Mouse (Mus musculus): ENCODE data around the gene Wdr89. TPM values are rescaled to one million over a fixed set of nuclear protein-coding genes. Genes with fewer than 3 reads are reported as not detected.
A peak's percentile ranks its signal among the peaks of the same experiment; 100 is the strongest.

Gene Wdr89
- polyA plus RNA-seq, 1 experiment from 2014 or later = 11.9 TPM

- H3K9ac ChIP-seq (replicated peaks; ENCODE audit: low read length) = no peak overlapping the region
- peaks cover 10% of the 10 kb centered on the region for H3K4me1 ChIP-seq (ENCODE audit: insufficient read depth, low read length)
- 91% methylated on average over 4 of the region's 4 CpGs for WGBS
- no peak overlapping the region for H3K27ac ChIP-seq (ENCODE audit: low read length)
- no peak overlapping the region for H3K4me2 ChIP-seq (replicated peaks; ENCODE audit: low read depth, low read length)
- H3K4me3 ChIP-seq (ENCODE audit: low read length) = no peak overlapping the region
- H3K9me3 ChIP-seq (ENCODE audit: low read length) = no peaks in the 10 kb centered on the region
- no peaks in the 10 kb centered on the region for H3K27me3 ChIP-seq (ENCODE audit: insufficient read depth, low read length)
- ATAC-seq (ENCODE audit: low FRiP score, low TSS enrichment) = no peak
- H3K36me3 ChIP-seq (ENCODE audit: insufficient read depth, low read length) = no peaks in the 10 kb centered on the region
Measured at GRCm38 (mm10) chr12:75672630-75673029, 3.3 kb upstream of the Wdr89 start.

DNA sequence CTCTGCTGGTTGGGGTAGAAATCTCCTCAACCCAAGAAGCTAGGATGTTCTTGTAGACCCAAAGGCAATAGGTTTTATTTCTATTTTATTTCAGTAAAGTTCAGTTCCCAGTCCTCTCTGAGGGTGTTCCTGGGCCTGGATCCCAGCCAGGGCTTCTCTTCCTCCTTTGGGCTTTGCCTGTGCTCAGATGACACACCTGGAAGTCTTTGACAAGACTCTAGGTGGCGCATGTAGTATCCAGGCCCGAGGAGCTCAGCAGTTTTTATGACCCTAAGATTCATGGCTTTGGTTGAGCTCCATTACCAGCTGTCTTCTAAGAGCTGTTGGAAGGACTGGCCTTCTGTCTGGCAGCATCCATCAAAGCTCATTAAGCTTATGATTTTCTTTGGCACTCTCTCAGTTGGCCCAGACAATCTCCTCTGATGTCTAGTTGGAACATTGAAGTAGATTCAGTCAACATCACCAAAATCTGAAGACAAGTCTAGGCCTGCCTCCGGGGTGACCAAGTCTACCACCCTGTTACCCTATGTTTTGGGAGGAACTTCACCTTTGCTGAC, 2.5 kb upstream of the Wdr89 start:
- Histone ChIP-seq H3K4me1 (ENCODE audit: insufficient read depth, low read length) (peaks cover 10% of the 10 kb centered on the region), H3K4me2 (replicated peaks; ENCODE audit: low read depth, low read length) (no peak overlapping the region), H3K27ac (ENCODE audit: low read length) (no peak overlapping the region), H3K9me3 (ENCODE audit: low read length) (no peaks in the 10 kb centered on the region), H3K4me3 (ENCODE audit: low read length) (no peak overlapping the region), H3K9ac (replicated peaks; ENCODE audit: low read length) (no peak overlapping the region), H3K27me3 (ENCODE audit: insufficient read depth, low read length) (no peaks in the 10 kb centered on the region), H3K36me3 (ENCODE audit: insufficient read depth, low read length) (no peaks in the 10 kb centered on the region)
- WGBS = 60% methylated on average over 3 of the region's 3 CpGs
- no peak for ATAC-seq (ENCODE audit: low FRiP score, low TSS enrichment)

GRCm38 (mm10) chr12:75670611-75671010, 1.3 kb upstream of the Wdr89 start:
- Histone ChIP-seq H3K9ac (replicated peaks; ENCODE audit: low read length) (peak overlapping the region; percentile 82; the same call in 1 of the 2 replicates), H3K27ac (ENCODE audit: low read length) (no peak overlapping the region), H3K4me2 (replicated peaks; ENCODE audit: low read depth, low read length) (peak overlapping the region; percentile 89), H3K27me3 (ENCODE audit: insufficient read depth, low read length) (no peaks in the 10 kb centered on the region), H3K9me3 (ENCODE audit: low read length) (no peaks in the 10 kb centered on the region), H3K4me3 (ENCODE audit: low read length) (peak overlapping the region; percentile 61), H3K4me1 (ENCODE audit: insufficient read depth, low read length) (peaks cover 10% of the 10 kb centered on the region), H3K36me3 (ENCODE audit: insufficient read depth, low read length) (no peaks in the 10 kb centered on the region)
- no peak for ATAC-seq (ENCODE audit: low FRiP score, low TSS enrichment)
- 88% methylated on average over 6 of the region's 6 CpGs for WGBS

- Histone ChIP-seq H3K27me3 (ENCODE audit: insufficient read depth, low read length) (no peaks in the 10 kb centered on the region), H3K4me3 (ENCODE audit: low read length) (peak overlapping the region; percentile 61), H3K9ac (replicated peaks; ENCODE audit: low read length) (peak overlapping the region; percentile 75), H3K36me3 (ENCODE audit: insufficient read depth, low read length) (no peaks in the 10 kb centered on the region), H3K4me2 (replicated peaks; ENCODE audit: low read depth, low read length) (peak overlapping the region; percentile 91), H3K4me1 (ENCODE audit: insufficient read depth, low read length) (peaks cover 10% of the 10 kb centered on the region), H3K27ac (ENCODE audit: low read length) (peak overlapping the region; percentile 73), H3K9me3 (ENCODE audit: low read length) (no peaks in the 10 kb centered on the region)
- 0% methylated on average over 9 of the region's 9 CpGs for WGBS
- no peak for ATAC-seq (ENCODE audit: low FRiP score, low TSS enrichment)
Measured at GRCm38 (mm10) chr12:75668916-75669257, 450 bp downstream of the Wdr89 start.

DNA sequence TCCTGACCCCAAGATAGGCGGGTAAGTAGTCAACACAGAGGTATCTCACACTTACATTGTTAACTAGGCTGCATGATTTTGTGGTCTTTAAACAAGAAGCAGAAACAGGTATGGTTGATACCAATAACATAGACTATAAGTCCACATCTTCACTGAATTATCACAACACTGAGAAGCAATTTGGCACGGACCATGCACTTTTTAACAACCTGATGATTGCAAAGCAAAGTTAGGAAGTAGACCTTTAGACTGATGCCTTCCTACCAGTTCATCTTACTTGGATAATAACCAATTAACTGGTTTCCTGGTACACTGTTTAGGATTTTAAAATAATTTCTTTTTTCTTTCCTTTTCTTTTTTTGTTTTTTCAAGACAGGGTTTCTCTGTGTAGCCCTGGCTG, 1.1 kb downstream of the Wdr89 start:
- Histone ChIP-seq H3K4me1 (ENCODE audit: insufficient read depth, low read length) (peaks cover 10% of the 10 kb centered on the region), H3K36me3 (ENCODE audit: insufficient read depth, low read length) (no peaks in the 10 kb centered on the region), H3K9ac (replicated peaks; ENCODE audit: low read length) (no peak overlapping the region), H3K4me3 (ENCODE audit: low read length) (no peak overlapping the region; the same call in 1 of the 2 replicates), H3K4me2 (replicated peaks; ENCODE audit: low read depth, low read length) (peak overlapping the region; percentile 91), H3K27me3 (ENCODE audit: insufficient read depth, low read length) (no peaks in the 10 kb centered on the region), H3K9me3 (ENCODE audit: low read length) (no peaks in the 10 kb centered on the region), H3K27ac (ENCODE audit: low read length) (no peak overlapping the region)
- 92% methylated on average over 2 of the region's 2 CpGs for WGBS
- ATAC-seq (ENCODE audit: low FRiP score, low TSS enrichment) = no peak

DNA sequence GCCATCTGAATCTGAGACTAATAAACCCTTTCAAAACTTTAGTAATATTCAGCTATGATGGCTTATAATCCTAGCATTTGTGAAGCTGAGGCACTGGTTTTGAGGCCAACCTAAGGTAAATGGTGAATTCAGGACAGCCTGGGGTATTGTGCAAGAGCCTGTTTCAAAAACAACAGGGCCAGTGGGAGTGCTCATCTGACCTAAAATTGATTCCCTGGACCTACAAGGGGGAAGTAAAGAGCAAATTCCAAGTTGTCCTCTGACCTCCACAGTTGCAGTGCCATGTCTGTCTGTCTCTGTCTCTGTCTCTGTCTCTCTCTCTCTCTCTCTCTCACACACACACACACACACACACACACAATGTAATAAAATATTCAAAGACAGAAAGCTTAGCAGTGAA, 2.4 kb downstream of the Wdr89 start:
- H3K27ac ChIP-seq (ENCODE audit: low read length) = no peak overlapping the region
- ATAC-seq (ENCODE audit: low FRiP score, low TSS enrichment) = no peak

GRCm38 (mm10) chr12:75664516-75664810, 4.9 kb downstream of the Wdr89 start:
- no peak for ATAC-seq (ENCODE audit: low FRiP score, low TSS enrichment)
- Histone ChIP-seq H3K9me3 (ENCODE audit: low read length) (no peaks in the 10 kb centered on the region), H3K4me3 (ENCODE audit: low read length) (no peak overlapping the region), H3K4me1 (ENCODE audit: insufficient read depth, low read length) (peaks cover 3% of the 10 kb centered on the region; the same call in 1 of the 2 replicates), H3K9ac (replicated peaks; ENCODE audit: low read length) (no peak overlapping the region), H3K36me3 (ENCODE audit: insufficient read depth, low read length) (no peaks in the 10 kb centered on the region), H3K27me3 (ENCODE audit: insufficient read depth, low read length) (no peaks in the 10 kb centered on the region), H3K27ac (ENCODE audit: low read length) (peak overlapping the region; percentile 16; the same call in 1 of the 2 replicates), H3K4me2 (replicated peaks; ENCODE audit: low read depth, low read length) (no peak overlapping the region)
- 37% methylated on average over 6 of the region's 6 CpGs for WGBS

More for the DNA sequence above, 2.4 kb downstream of the Wdr89 start:
- Histone ChIP-seq H3K4me2 (replicated peaks; ENCODE audit: low read depth, low read length) (no peak overlapping the region), H3K4me1 (ENCODE audit: insufficient read depth, low read length) (peaks cover 10% of the 10 kb centered on the region), H3K27me3 (ENCODE audit: insufficient read depth, low read length) (no peaks in the 10 kb centered on the region), H3K9ac (replicated peaks; ENCODE audit: low read length) (no peak overlapping the region), H3K4me3 (ENCODE audit: low read length) (no peak overlapping the region), H3K36me3 (ENCODE audit: insufficient read depth, low read length) (no peaks in the 10 kb centered on the region), H3K9me3 (ENCODE audit: low read length) (no peaks in the 10 kb centered on the region)

GRCm38 (mm10) chr12:75663646-75664515, 5.5 kb downstream of the Wdr89 start:
- peak overlapping the region; percentile 73 for H3K27ac ChIP-seq (ENCODE audit: low read length)

DNA sequence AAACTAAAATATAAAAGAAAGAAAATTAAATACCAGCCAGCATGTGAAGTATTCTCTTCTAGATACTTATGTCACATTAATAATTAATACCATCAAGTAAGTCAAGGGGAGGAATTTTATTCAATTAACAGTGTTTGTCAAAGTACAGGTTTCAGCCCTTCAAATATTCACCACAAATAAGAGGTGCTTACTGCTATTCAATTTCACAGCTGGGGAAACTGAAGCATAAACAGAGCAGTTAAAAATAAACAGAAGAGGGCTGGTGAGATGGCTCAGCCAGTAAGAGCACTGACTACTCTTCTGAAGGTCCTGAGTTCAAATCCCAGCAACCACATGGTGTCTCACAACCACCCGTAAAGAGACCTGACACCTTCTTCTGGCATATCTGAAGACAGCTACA, 7.0 kb downstream of the Wdr89 start:
- WGBS = 82% methylated on average over 1 of the region's 1 CpGs
- 0 out of 2 replicates have a peak overlapping the region, but pooled peaks have one; percentile 24 for H3K27ac ChIP-seq (ENCODE audit: low read length)

More at GRCm38 (mm10) chr12:75663646-75664515, 5.5 kb downstream of the Wdr89 start:
- Histone ChIP-seq H3K36me3 (ENCODE audit: insufficient read depth, low read length) (no peaks in the 10 kb centered on the region), H3K9me3 (ENCODE audit: low read length) (no peaks in the 10 kb centered on the region), H3K4me3 (ENCODE audit: low read length) (no peak overlapping the region), H3K4me1 (ENCODE audit: insufficient read depth, low read length) (peaks cover 3% of the 10 kb centered on the region; the same call in 1 of the 2 replicates), H3K9ac (replicated peaks; ENCODE audit: low read length) (no peak overlapping the region), H3K27me3 (ENCODE audit: insufficient read depth, low read length) (no peaks in the 10 kb centered on the region), H3K4me2 (replicated peaks; ENCODE audit: low read depth, low read length) (no peak overlapping the region)
- peak; percentile 57; the same call in 1 of the 2 replicates for ATAC-seq (ENCODE audit: low FRiP score, low TSS enrichment)
- 49% methylated on average over 13 of the region's 13 CpGs for WGBS

DNA sequence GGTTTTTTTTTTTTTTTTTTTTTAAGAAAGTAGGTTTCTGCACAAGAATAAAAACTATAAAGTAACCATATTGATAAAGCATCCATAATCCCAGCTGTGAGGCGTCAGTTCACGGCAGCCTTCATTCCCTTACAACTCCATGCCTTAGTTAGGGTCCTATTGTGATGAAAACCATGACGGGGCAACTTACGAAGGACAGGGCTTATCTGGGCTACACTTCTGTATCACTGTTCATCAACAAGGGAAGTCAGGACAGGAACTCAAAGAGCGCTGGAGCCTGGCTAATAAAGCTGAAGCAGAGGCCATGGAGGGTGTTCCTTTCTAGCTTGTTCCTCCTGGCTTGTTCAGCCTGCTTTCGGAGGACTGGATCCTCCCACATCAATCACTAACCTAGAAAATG, 10.9 kb downstream of the Wdr89 start:
- 69% methylated on average over 6 of the region's 6 CpGs for WGBS
- Histone ChIP-seq H3K9me3 (ENCODE audit: low read length) (no peaks in the 10 kb centered on the region), H3K4me1 (ENCODE audit: insufficient read depth, low read length) (no peaks in the 10 kb centered on the region), H3K27me3 (ENCODE audit: insufficient read depth, low read length) (no peaks in the 10 kb centered on the region), H3K4me2 (replicated peaks; ENCODE audit: low read depth, low read length) (no peak overlapping the region), H3K4me3 (ENCODE audit: low read length) (no peak overlapping the region), H3K36me3 (ENCODE audit: insufficient read depth, low read length) (no peaks in the 10 kb centered on the region), H3K27ac (ENCODE audit: low read length) (no peak overlapping the region), H3K9ac (replicated peaks; ENCODE audit: low read length) (no peak overlapping the region)
- ATAC-seq (ENCODE audit: low FRiP score, low TSS enrichment) = no peak

More for the DNA sequence above, 7.0 kb downstream of the Wdr89 start:
- Histone ChIP-seq H3K4me3 (ENCODE audit: low read length) (no peak overlapping the region), H3K4me1 (ENCODE audit: insufficient read depth, low read length) (no peaks in the 10 kb centered on the region), H3K36me3 (ENCODE audit: insufficient read depth, low read length) (no peaks in the 10 kb centered on the region), H3K27me3 (ENCODE audit: insufficient read depth, low read length) (no peaks in the 10 kb centered on the region), H3K9ac (replicated peaks; ENCODE audit: low read length) (no peak overlapping the region), H3K4me2 (replicated peaks; ENCODE audit: low read depth, low read length) (no peak overlapping the region), H3K9me3 (ENCODE audit: low read length) (no peaks in the 10 kb centered on the region)
- no peak for ATAC-seq (ENCODE audit: low FRiP score, low TSS enrichment)

Measured in kidney, embryonic 16.5 days (tissue).